In the genomic region with DNA sequence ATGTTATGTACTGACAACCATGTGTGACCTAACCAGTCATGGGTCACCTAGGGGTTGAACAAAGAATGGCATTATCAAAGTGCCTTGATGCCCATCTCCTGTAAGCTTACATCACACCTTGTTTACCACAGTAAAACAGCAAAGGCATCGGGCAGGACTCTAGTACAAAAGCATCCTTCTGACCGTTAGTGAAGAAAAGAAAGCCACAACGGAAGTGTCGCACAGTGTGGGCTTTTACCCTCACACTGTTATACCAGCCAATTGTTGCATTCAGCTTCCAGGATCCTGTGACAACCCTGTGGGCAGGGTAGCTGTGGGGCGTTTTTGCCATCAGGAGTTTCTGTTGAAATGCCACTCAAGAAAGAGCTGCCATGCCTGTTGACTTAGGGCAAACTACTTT, we compare ENCODE assay signal across 28 mouse cellular contexts.
DNase-seq lines count a peak whose midpoint lies in the region; ATAC-seq and TF ChIP-seq lines count a peak whose summit lies in the region.
"Had no signal": no experiment of that assay in that cellular context is flagged by ENCODE, and none has a peak within 500 bp of the region (broad histone marks: within the 10 kb centered on the region; RNA-seq: fewer than 3 reads in every experiment).

No protein-coding gene starts in this region.

- no peak for TF ChIP-seq POLR2A in embryonic fibroblast, embryonic 13.5 days (IDR thresholded peaks at IDR 0.05; ENCODE audit: low read depth, low read length)

- no peaks in the 10 kb centered on the region for H3K27me3 ChIP-seq in stomach, embryonic 14.5 days (ENCODE audit: control insufficient read depth, insufficient read depth, low read length)
- H3K27me3 ChIP-seq in stomach, postnatal 0 days (ENCODE audit: control insufficient read depth, insufficient read depth, low read length): no peaks in the 10 kb centered on the region
- no peaks in the 10 kb centered on the region for H3K27me3 ChIP-seq in stomach, embryonic 16.5 days (ENCODE audit: control insufficient read depth, insufficient read depth, low read length)
- H3K27me3 ChIP-seq: CH12.LX; embryonic facial prominence, embryonic 12.5 days; Patski had no signal

- WGBS in stomach, embryonic 14.5 days: 90% methylated on average over 5 of the region's 5 CpGs
- WGBS in stomach, postnatal 0 days: 92% methylated on average over 5 of the region's 5 CpGs
- 89% methylated on average over 5 of the region's 5 CpGs for WGBS in stomach, embryonic 16.5 days

- H3K4me1 ChIP-seq in stomach, embryonic 14.5 days (ENCODE audit: control insufficient read depth, insufficient read depth, low read length): peaks cover 26% of the 10 kb centered on the region
- no peaks in the 10 kb centered on the region for H3K4me1 ChIP-seq in stomach, postnatal 0 days (replicated peaks; ENCODE audit: control insufficient read depth, insufficient read depth)
- H3K4me1 ChIP-seq in embryonic fibroblast, embryonic 13.5 days (ENCODE audit: control insufficient read depth, insufficient read depth, low read length): peaks cover 37% of the 10 kb centered on the region
- peaks cover 10% of the 10 kb centered on the region for H3K4me1 ChIP-seq in stomach, embryonic 16.5 days (ENCODE audit: control insufficient read depth, insufficient read depth, low read length)

- H3K27ac ChIP-seq in stomach, embryonic 14.5 days (ENCODE audit: low read length): peak overlapping the region; percentile 53; the same call in 1 of the 2 replicates
- H3K27ac ChIP-seq in stomach, postnatal 0 days (replicated peaks): no peak overlapping the region
- peak overlapping the region; percentile 77 for H3K27ac ChIP-seq in embryonic fibroblast, embryonic 13.5 days (ENCODE audit: insufficient read depth, low read length)
- H3K27ac ChIP-seq in stomach, embryonic 16.5 days (ENCODE audit: low read length): peak overlapping the region; percentile 37; the same call in 1 of the 2 replicates
- H3K27ac ChIP-seq: embryonic facial prominence, embryonic 10.5 days; embryonic facial prominence, embryonic 12.5 days; forebrain, embryonic 10.5 days; forebrain, embryonic 12.5 days had no signal

- no peak overlapping the region for H3K4me2 ChIP-seq in stomach, embryonic 14.5 days (replicated peaks; ENCODE audit: low read depth, low read length)
- no peak overlapping the region for H3K4me2 ChIP-seq in stomach, postnatal 0 days (replicated peaks; ENCODE audit: low read depth)
- no peak overlapping the region for H3K4me2 ChIP-seq in stomach, embryonic 16.5 days (ENCODE audit: low read depth, low read length)
- H3K4me2 ChIP-seq: embryonic facial prominence, embryonic 12.5 days; forebrain, embryonic 12.5 days had no signal

- TF ChIP-seq CTCF in stomach, postnatal 0 days (IDR thresholded peaks at IDR 0.05; ENCODE audit: low read depth): no peak
- TF ChIP-seq CTCF in embryonic fibroblast, embryonic 13.5 days (IDR thresholded peaks at IDR 0.05; ENCODE audit: borderline replicate concordance, insufficient read depth, low read length): no peak

- H3K36me3 ChIP-seq in stomach, embryonic 14.5 days (ENCODE audit: control insufficient read depth, insufficient read depth, low read length): no peaks in the 10 kb centered on the region
- H3K36me3 ChIP-seq in stomach, postnatal 0 days (ENCODE audit: control insufficient read depth, insufficient read depth, low read length): no peaks in the 10 kb centered on the region
- H3K36me3 ChIP-seq in stomach, embryonic 16.5 days (ENCODE audit: control insufficient read depth, insufficient read depth, low read length): no peaks in the 10 kb centered on the region
- H3K36me3 ChIP-seq: embryonic facial prominence, embryonic 10.5 days; embryonic facial prominence, embryonic 12.5 days; forebrain, embryonic 10.5 days; forebrain, embryonic 12.5 days; G1E had no signal

- H3K9ac ChIP-seq in stomach, embryonic 14.5 days (replicated peaks; ENCODE audit: low read depth, low read length): no peak overlapping the region
- no peak overlapping the region for H3K9ac ChIP-seq in stomach, postnatal 0 days (ENCODE audit: low read length)
- no peak overlapping the region for H3K9ac ChIP-seq in stomach, embryonic 16.5 days (ENCODE audit: low read length)
- H3K9ac ChIP-seq: embryonic facial prominence, embryonic 12.5 days; forebrain, embryonic 12.5 days had no signal

- H3K4me3 ChIP-seq in stomach, embryonic 14.5 days (ENCODE audit: low read depth, low read length): no peak overlapping the region
- no peak overlapping the region for H3K4me3 ChIP-seq in stomach, postnatal 0 days (ENCODE audit: low read depth, low read length)
- no peak overlapping the region for H3K4me3 ChIP-seq in embryonic fibroblast, embryonic 13.5 days (ENCODE audit: insufficient read depth, low read length)
- H3K4me3 ChIP-seq in stomach, embryonic 16.5 days (replicated peaks; ENCODE audit: low read length): no peak overlapping the region
- H3K4me3 ChIP-seq: embryonic facial prominence, embryonic 10.5 days; embryonic facial prominence, embryonic 12.5 days; erythroblast, embryonic 14.5 days; forebrain, embryonic 10.5 days; forebrain, embryonic 12.5 days had no signal

- no peak for ATAC-seq in stomach, embryonic 14.5 days (ENCODE audit: insufficient number of reproducible peaks, insufficient read depth, low FRiP score, low read depth)
- no peak for ATAC-seq in stomach, postnatal 0 days (ENCODE audit: low FRiP score, low TSS enrichment)
- ATAC-seq in monocyte, adult 5-6 weeks (replicated peaks; ENCODE audit: insufficient number of reproducible peaks, low FRiP score, low TSS enrichment, poor library complexity, severe bottlenecking): peak; percentile 56
- ATAC-seq in stomach, embryonic 16.5 days (ENCODE audit: insufficient read depth, low FRiP score): no peak
- ATAC-seq: activated CD4-positive, CD25-positive, alpha-beta regulatory T cell, adult 4 months; CD4-positive, CD25-positive, alpha-beta regulatory T cell, adult 4 months; forebrain, embryonic 14.5 days; forebrain, embryonic 16.5 days; Patski had no signal

- peaks cover 6% of the 10 kb centered on the region; the same call in 1 of the 2 replicates for H3K9me3 ChIP-seq in stomach, embryonic 14.5 days (ENCODE audit: control insufficient read depth, low read depth, low read length)
- no peaks in the 10 kb centered on the region for H3K9me3 ChIP-seq in stomach, postnatal 0 days (ENCODE audit: control insufficient read depth, low read length)
- 0 out of 2 replicates have a peak, but pooled peaks cover 7% of the 10 kb centered on the region for H3K9me3 ChIP-seq in stomach, embryonic 16.5 days (replicated peaks; ENCODE audit: control insufficient read depth, low read length)
- H3K9me3 ChIP-seq: embryonic facial prominence, embryonic 12.5 days; forebrain, embryonic 12.5 days had no signal

- TF ChIP-seq EP300 in stomach, postnatal 0 days (optimal IDR thresholded peaks at IDR 0.05): no peak

- DNase-seq in stomach, postnatal 0 days (ENCODE audit: low spot score): no peak
- no peak for DNase-seq in cerebellum, postnatal 10 days
- DNase-seq in adrenal gland, adult 2 months: no peak
- no peak for DNase-seq in spleen, adult 12 weeks (ENCODE audit: low spot score)
- DNase-seq: adrenal gland, postnatal 10 days; adrenal gland, postnatal 25 days; B cell, adult 2 months; cerebellum, adult 11 months; cerebellum, adult 18-20 months; cerebellum, adult 8-10 months; cerebellum, adult 9-11 months; cerebellum, postnatal 25 days had no signal
